Mouse (Mus musculus) limb, embryonic 13.5 days (tissue): Measurements from ENCODE around the gene Arntl. TPM values are rescaled to one million over a fixed set of nuclear protein-coding genes. Genes with fewer than 3 reads are reported as not detected.

Experiments
- ATAC-seq: fragments of 200-750 bp; cut with Nextera tagmentation; 2 replicates; pipeline ENCODE4 v1.8.0; 2017; ENCODE audit warnings: low read depth, moderate number of reproducible peaks, moderate TSS enrichment; ENCODE audit not compliant: low FRiP score
- H3K27ac ChIP-seq: fragments of 300-500 bp; sonication (generic); 2 replicates; pipeline ENCODE4 v1.5.1; 2015; ENCODE audit warnings: inconsistent platforms, mild to moderate bottlenecking, moderate library complexity
- H3K27me3 ChIP-seq: fragments of 300-500 bp; sonication (generic); 2 replicates; pipeline ENCODE4 v1.6.1; 2015; ENCODE audit warnings: mild to moderate bottlenecking, inconsistent platforms
- H3K36me3 ChIP-seq: fragments of 300-500 bp; sonication (generic); 2 replicates; pipeline ENCODE4 v1.6.1; 2015; ENCODE audit warnings: inconsistent platforms, mild to moderate bottlenecking, moderate library complexity
- H3K4me1 ChIP-seq: fragments of 300-500 bp; sonication (generic); 2 replicates; pipeline ENCODE4 v1.6.1; 2015; ENCODE audit warnings: inconsistent platforms
- H3K4me2 ChIP-seq: fragments of 300-500 bp; sonication (generic); replicated peaks from 2 replicates; pipeline ENCODE4 v1.6.1; 2015; ENCODE audit warnings: inconsistent platforms, mild to moderate bottlenecking, moderate library complexity
- H3K4me3 ChIP-seq: fragments of 300-500 bp; sonication (generic); 2 replicates; pipeline ENCODE4 v1.5.1; 2015; ENCODE audit warnings: moderate library complexity, mild to moderate bottlenecking, inconsistent platforms
- H3K9ac ChIP-seq: fragments of 300-500 bp; sonication (generic); 2 replicates; pipeline ENCODE4 v1.6.1; 2015; ENCODE audit warnings: mild to moderate bottlenecking, inconsistent platforms
- H3K9me3 ChIP-seq: fragments of 300-500 bp; sonication (generic); 2 replicates; pipeline ENCODE4 v1.6.1; 2016; ENCODE audit warnings: inconsistent platforms
- WGBS: fragments of 180-500 bp; shearing (Covaris S2); methylation state at CpG from one replicate; pipeline ENCODE4 v1.1.7; 2015; 5-methylcytosine and 5-hydroxymethylcytosine counted together
- polyA plus RNA-seq: library from polyadenylated mRNA; unstranded; fragments of >200 nt; fragmentation: Nextera tagmentation; extraction: Ambion mirVana; gene quantifications from 2 replicates; pipeline ENCODE4 v1.2.1, GENCODE M21; 2015

The Arntl gene
- polyA plus RNA-seq, 1 experiment from 2014 or later = 7.8 TPM

- Histone ChIP-seq H3K36me3 (peaks cover 9% of the 10 kb centered on the region), H3K4me3 (no peak overlapping the region), H3K9me3 (no peaks in the 10 kb centered on the region), H3K27me3 (no peaks in the 10 kb centered on the region), H3K4me1 (no peaks in the 10 kb centered on the region), H3K27ac (no peak overlapping the region), H3K4me2 (no peak overlapping the region), H3K9ac (no peak overlapping the region)
- WGBS = 54% methylated on average over 2 of the region's 2 CpGs
- no peak for ATAC-seq
Measured at GRCm38 (mm10) chr7:113279246-113279645, 72.0 kb downstream of the Arntl start.

GRCm38 (mm10) chr7:113285405-113285804 lies 78.1 kb downstream of the Arntl start:
- Histone ChIP-seq H3K27me3 (no peaks in the 10 kb centered on the region), H3K4me1 (no peaks in the 10 kb centered on the region), H3K4me2 (no peak overlapping the region), H3K36me3 (peaks cover 16% of the 10 kb centered on the region), H3K9me3 (no peaks in the 10 kb centered on the region), H3K9ac (no peak overlapping the region), H3K27ac (no peak overlapping the region), H3K4me3 (no peak overlapping the region)
- ATAC-seq = no peak
- 80% methylated on average over 2 of the region's 2 CpGs for WGBS

GRCm38 (mm10) chr7:113289211-113289610 lies 81.9 kb downstream of the Arntl start:
- no peaks in the 10 kb centered on the region for H3K27me3 ChIP-seq
- no peak overlapping the region for H3K27ac ChIP-seq
- ATAC-seq = no peak
- H3K4me2 ChIP-seq = no peak overlapping the region
- H3K4me1 ChIP-seq = no peaks in the 10 kb centered on the region
- peaks cover 7% of the 10 kb centered on the region for H3K36me3 ChIP-seq
- 85% methylated on average over 1 of the region's 1 CpGs for WGBS
- H3K4me3 ChIP-seq = no peak overlapping the region
- no peak overlapping the region for H3K9ac ChIP-seq
- H3K9me3 ChIP-seq = no peaks in the 10 kb centered on the region

- no peak overlapping the region for H3K27ac ChIP-seq
- ATAC-seq = no peak
- H3K9ac ChIP-seq = no peak overlapping the region
- H3K27me3 ChIP-seq = no peaks in the 10 kb centered on the region
- H3K4me2 ChIP-seq = no peak overlapping the region
- H3K4me1 ChIP-seq = peaks cover 10% of the 10 kb centered on the region
- peaks cover 7% of the 10 kb centered on the region for H3K36me3 ChIP-seq
- no peaks in the 10 kb centered on the region for H3K9me3 ChIP-seq
- H3K4me3 ChIP-seq = no peak overlapping the region
- 79% methylated on average over 5 of the region's 5 CpGs for WGBS
Measured at GRCm38 (mm10) chr7:113291741-113292140, 84.5 kb downstream of the Arntl start.

GRCm38 (mm10) chr7:113292193-113292592 lies 84.9 kb downstream of the Arntl start:
- Histone ChIP-seq H3K4me1 (peaks cover 10% of the 10 kb centered on the region), H3K4me3 (no peak overlapping the region), H3K36me3 (peaks cover 7% of the 10 kb centered on the region), H3K27me3 (no peaks in the 10 kb centered on the region), H3K27ac (no peak overlapping the region), H3K4me2 (no peak overlapping the region), H3K9ac (no peak overlapping the region), H3K9me3 (no peaks in the 10 kb centered on the region)
- ATAC-seq = no peak
- 93% methylated on average over 4 of the region's 4 CpGs for WGBS

- Histone ChIP-seq H3K4me2 (no peak overlapping the region), H3K27ac (no peak overlapping the region), H3K4me3 (no peak overlapping the region), H3K4me1 (peaks cover 10% of the 10 kb centered on the region), H3K36me3 (peaks cover 4% of the 10 kb centered on the region; the same call in 1 of the 2 replicates), H3K9ac (no peak overlapping the region), H3K9me3 (no peaks in the 10 kb centered on the region), H3K27me3 (no peaks in the 10 kb centered on the region)
- WGBS = 89% methylated on average over 6 of the region's 6 CpGs
- ATAC-seq = no peak
Measured at GRCm38 (mm10) chr7:113294598-113294997, 87.3 kb downstream of the Arntl start.

- H3K9me3 ChIP-seq = no peaks in the 10 kb centered on the region
- no peak overlapping the region for H3K4me3 ChIP-seq
- no peaks in the 10 kb centered on the region for H3K27me3 ChIP-seq
- peak overlapping the region; percentile 43 for H3K4me2 ChIP-seq
- H3K9ac ChIP-seq = no peak overlapping the region
- no peak overlapping the region for H3K27ac ChIP-seq
- H3K4me1 ChIP-seq = peaks cover 10% of the 10 kb centered on the region
- 23% methylated on average over 17 of the region's 17 CpGs for WGBS
- peaks cover 4% of the 10 kb centered on the region; the same call in 1 of the 2 replicates for H3K36me3 ChIP-seq
- ATAC-seq = no peak
Measured at GRCm38 (mm10) chr7:113295077-113295890, 88.0 kb downstream of the Arntl start.

GRCm38 (mm10) chr7:113297813-113298212 lies 90.5 kb downstream of the Arntl start:
- no peak overlapping the region for H3K9ac ChIP-seq
- H3K9me3 ChIP-seq = no peaks in the 10 kb centered on the region
- no peaks in the 10 kb centered on the region for H3K27me3 ChIP-seq
- no peak overlapping the region for H3K4me3 ChIP-seq
- H3K27ac ChIP-seq = no peak overlapping the region
- no peak overlapping the region for H3K4me2 ChIP-seq
- H3K36me3 ChIP-seq = peaks cover 12% of the 10 kb centered on the region; the same call in 1 of the 2 replicates
- no peak for ATAC-seq
- WGBS = 92% methylated on average over 4 of the region's 4 CpGs
- peaks cover 10% of the 10 kb centered on the region for H3K4me1 ChIP-seq

- no peaks in the 10 kb centered on the region for H3K27me3 ChIP-seq
- no peak overlapping the region for H3K9ac ChIP-seq
- ATAC-seq = no peak
- no peak overlapping the region for H3K4me3 ChIP-seq
- peaks cover 4% of the 10 kb centered on the region for H3K36me3 ChIP-seq
- no peaks in the 10 kb centered on the region for H3K9me3 ChIP-seq
- WGBS = 81% methylated on average over 3 of the region's 3 CpGs
- peaks cover 9% of the 10 kb centered on the region; the same call in 1 of the 2 replicates for H3K4me1 ChIP-seq
- no peak overlapping the region for H3K4me2 ChIP-seq
- no peak overlapping the region for H3K27ac ChIP-seq
Measured at GRCm38 (mm10) chr7:113310136-113310535, 102.9 kb downstream of the Arntl start.

GRCm38 (mm10) chr7:113311784-113312183 lies 104.5 kb downstream of the Arntl start:
- Histone ChIP-seq H3K36me3 (peaks cover 11% of the 10 kb centered on the region), H3K4me3 (no peak overlapping the region), H3K27me3 (no peaks in the 10 kb centered on the region), H3K4me2 (no peak overlapping the region), H3K4me1 (peaks cover 9% of the 10 kb centered on the region; the same call in 1 of the 2 replicates), H3K9me3 (no peaks in the 10 kb centered on the region), H3K27ac (no peak overlapping the region), H3K9ac (no peak overlapping the region)
- WGBS = 24% methylated on average over 2 of the region's 2 CpGs
- ATAC-seq = no peak

GRCm38 (mm10) chr7:113320128-113320527 lies 112.9 kb downstream of the Arntl start:
- WGBS = 76% methylated on average over 1 of the region's 1 CpGs

GRCm38 (mm10) chr7:113334036-113334435 lies 126.8 kb downstream of the Arntl start:
- Histone ChIP-seq H3K27me3 (no peaks in the 10 kb centered on the region), H3K4me3 (no peak overlapping the region), H3K9ac (no peak overlapping the region), H3K4me1 (peaks cover 4% of the 10 kb centered on the region; the same call in 1 of the 2 replicates), H3K36me3 (no peaks in the 10 kb centered on the region), H3K4me2 (no peak overlapping the region), H3K27ac (no peak overlapping the region), H3K9me3 (no peaks in the 10 kb centered on the region)
- ATAC-seq = no peak

More at GRCm38 (mm10) chr7:113320128-113320527, 112.9 kb downstream of the Arntl start:
- Histone ChIP-seq H3K27ac (no peak overlapping the region), H3K9ac (no peak overlapping the region), H3K4me2 (no peak overlapping the region), H3K9me3 (no peaks in the 10 kb centered on the region), H3K27me3 (no peaks in the 10 kb centered on the region), H3K36me3 (peaks cover 18% of the 10 kb centered on the region), H3K4me3 (no peak overlapping the region), H3K4me1 (peaks cover 4% of the 10 kb centered on the region; the same call in 1 of the 2 replicates)
- no peak for ATAC-seq
